ENCODE assay signal across 9 mouse cellular contexts in the genomic region with DNA sequence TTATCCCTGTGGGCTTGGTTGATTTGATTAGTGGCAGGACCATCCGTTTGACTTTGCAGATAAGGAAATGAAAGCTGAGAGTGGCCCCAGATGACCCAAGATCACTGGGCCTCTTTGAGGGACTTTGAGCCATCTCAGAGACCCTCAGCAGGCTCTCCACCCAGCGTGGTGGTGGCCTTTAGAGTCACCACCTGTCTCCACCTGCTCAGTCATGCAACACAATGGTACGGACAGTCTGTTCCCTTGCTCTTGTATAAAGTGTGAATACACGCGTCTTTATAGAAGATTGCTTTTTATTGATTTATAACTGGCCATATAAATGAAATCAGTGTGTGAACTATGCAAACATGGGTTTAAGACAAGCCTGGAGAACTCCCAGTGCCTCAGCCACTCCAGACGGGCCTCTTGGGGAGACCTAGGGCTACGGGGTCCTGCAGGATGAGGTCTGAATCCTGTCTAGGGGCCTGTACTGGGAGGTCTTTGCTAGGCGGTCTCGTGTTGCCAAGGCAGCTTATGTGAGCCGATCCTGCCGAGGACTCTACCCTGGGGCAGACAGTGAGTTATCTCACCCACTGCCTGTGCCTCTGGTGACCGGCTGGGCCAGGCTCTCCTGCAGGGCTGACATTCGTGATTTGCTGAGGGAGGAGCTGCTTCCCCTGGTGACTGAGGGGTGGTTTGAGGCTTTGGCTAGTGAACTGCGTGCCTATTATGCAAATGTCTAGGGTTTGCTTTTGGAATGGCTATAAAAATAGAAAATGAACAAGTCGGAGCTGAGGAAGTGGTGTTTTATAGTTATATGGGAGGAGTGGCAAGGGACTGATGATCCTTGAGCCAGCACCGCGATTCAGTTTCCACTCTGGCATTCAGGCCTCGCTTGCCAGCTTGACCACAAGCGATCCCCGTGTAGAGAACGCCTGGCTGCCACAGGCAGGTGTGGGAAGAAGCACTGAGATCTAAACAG.
DNase-seq lines count a peak whose midpoint lies in the region; ATAC-seq lines count a peak whose summit lies in the region.
"Had no signal": no experiment of that assay in that cellular context is flagged by ENCODE, and none has a peak within 500 bp of the region (broad histone marks: within the 10 kb centered on the region; RNA-seq: fewer than 3 reads in every experiment).

No protein-coding gene starts in this region.

- no peaks in the 10 kb centered on the region for H3K9me3 ChIP-seq in hindbrain, embryonic 11.5 days (ENCODE audit: control insufficient read depth, low read length)
- H3K9me3 ChIP-seq in midbrain, embryonic 13.5 days = no peaks in the 10 kb centered on the region
- H3K9me3 ChIP-seq: hindbrain, embryonic 15.5 days had no signal

- no peak overlapping the region for H3K9ac ChIP-seq in hindbrain, embryonic 11.5 days (ENCODE audit: low read depth, low read length)
- H3K9ac ChIP-seq in midbrain, embryonic 13.5 days (replicated peaks) = no peak overlapping the region
- H3K9ac ChIP-seq: hindbrain, embryonic 15.5 days had no signal

- 0 out of 2 replicates have a peak overlapping the region, but pooled peaks have one; percentile 10 for H3K27ac ChIP-seq in hindbrain, embryonic 11.5 days (ENCODE audit: low read depth, low read length)
- H3K27ac ChIP-seq in midbrain, embryonic 13.5 days = no peak overlapping the region; the same call in 1 of the 2 replicates
- H3K27ac ChIP-seq: hindbrain, embryonic 15.5 days had no signal

- H3K4me3 ChIP-seq in hindbrain, embryonic 11.5 days (ENCODE audit: low read depth, low read length) = no peak overlapping the region
- H3K4me3 ChIP-seq in midbrain, embryonic 13.5 days (replicated peaks) = no peak overlapping the region
- H3K4me3 ChIP-seq: hindbrain, embryonic 15.5 days had no signal

- peak; percentile 39 for DNase-seq in embryo, embryonic 10 days (ENCODE audit: low spot score)
- DNase-seq in embryo, embryonic 9.5 days (ENCODE audit: extremely low spot score) = no peak
- peak; percentile 63 for DNase-seq in adipocyte (ENCODE audit: low spot score)
- DNase-seq in hindbrain, embryonic 11.5 days (ENCODE audit: low spot score) = peak; percentile 32
- no peak for DNase-seq in frontal cortex, postnatal 25 days (ENCODE audit: low spot score in 2 of 2)
- DNase-seq in adrenal gland, postnatal 36 days = no peak
- no peak for DNase-seq in c-Kit-positive CD71-positive TER-119-positive erythroid progenitor cells, embryonic 14.5 days (ENCODE audit: low spot score)

- ATAC-seq in hindbrain, embryonic 11.5 days (ENCODE audit: low FRiP score) = 0 out of 2 replicates have a peak, but pooled peaks have one; percentile 43
- ATAC-seq in midbrain, embryonic 13.5 days = peak; percentile 62; the same call in 1 of the 2 replicates

- H3K4me1 ChIP-seq in hindbrain, embryonic 11.5 days (replicated peaks; ENCODE audit: control insufficient read depth, insufficient read depth, low read length) = 0 out of 2 replicates have a peak, but pooled peaks cover 6% of the 10 kb centered on the region
- H3K4me1 ChIP-seq in midbrain, embryonic 13.5 days (replicated peaks) = peaks cover 19% of the 10 kb centered on the region

- no peaks in the 10 kb centered on the region for H3K27me3 ChIP-seq in hindbrain, embryonic 11.5 days (ENCODE audit: control insufficient read depth, insufficient read depth, low read length)
- H3K27me3 ChIP-seq in midbrain, embryonic 13.5 days = no peaks in the 10 kb centered on the region
- H3K27me3 ChIP-seq: hindbrain, embryonic 15.5 days had no signal

- WGBS in hindbrain, embryonic 11.5 days = 62% methylated on average over 21 of the region's 21 CpGs
- WGBS in midbrain, embryonic 13.5 days = 68% methylated on average over 21 of the region's 21 CpGs

- H3K4me2 ChIP-seq in hindbrain, embryonic 11.5 days (replicated peaks; ENCODE audit: low read depth, low read length) = no peak overlapping the region
- H3K4me2 ChIP-seq in midbrain, embryonic 13.5 days (replicated peaks) = no peak overlapping the region
- H3K4me2 ChIP-seq: hindbrain, embryonic 15.5 days had no signal

- no peaks in the 10 kb centered on the region for H3K36me3 ChIP-seq in hindbrain, embryonic 11.5 days (ENCODE audit: control insufficient read depth, insufficient read depth, low read length)
- H3K36me3 ChIP-seq in midbrain, embryonic 13.5 days = no peaks in the 10 kb centered on the region
- H3K36me3 ChIP-seq: hindbrain, embryonic 15.5 days had no signal

Comparison
In these comparisons a context has a peak if more than half of its experiments do, and no peak if none do; other contexts are left out.
1. DNase-seq: peak in embryo, embryonic 10 days (single experiment), adipocyte (single experiment) and hindbrain, embryonic 11.5 days (single experiment); none in embryo, embryonic 9.5 days (single experiment), frontal cortex, postnatal 25 days (0 of 2), adrenal gland, postnatal 36 days (0 of 2) and c-Kit-positive CD71-positive TER-119-positive erythroid progenitor cells, embryonic 14.5 days (single experiment).